Mouse (Mus musculus) 3134 (cell line): ENCODE data around the gene Cmss1.

ENCODE experiments used
- DNase-seq: peaks from one replicate; pipeline ENCODE4 v3.0.0-alpha.2; 2011; ENCODE audit warnings: low spot score; ENCODE audit not compliant: insufficient read length; ENCODE audit errors: extremely low read depth

Gene Cmss1

GRCm38 (mm10) chr16:57525476-57525875 is 81.2 kb downstream of the Cmss1 start:
- DNase-seq: no peak

GRCm38 (mm10) chr16:57525046-57525445 is 81.6 kb downstream of the Cmss1 start:
- no peak for DNase-seq

GRCm38 (mm10) chr16:57515636-57516035 is 91.0 kb downstream of the Cmss1 start:
- no peak for DNase-seq

- DNase-seq: no peak
Measured at GRCm38 (mm10) chr16:57514371-57514770, 92.3 kb downstream of the Cmss1 start.

GRCm38 (mm10) chr16:57513562-57513961 is 93.1 kb downstream of the Cmss1 start:
- DNase-seq: no peak

- DNase-seq: no peak
Measured at GRCm38 (mm10) chr16:57509099-57509498, 97.6 kb downstream of the Cmss1 start.

- no peak for DNase-seq
Measured at GRCm38 (mm10) chr16:57508351-57508750, 98.3 kb downstream of the Cmss1 start.

GRCm38 (mm10) chr16:57506133-57506532 is 100.5 kb downstream of the Cmss1 start:
- DNase-seq: no peak

GRCm38 (mm10) chr16:57504728-57505127 is 101.9 kb downstream of the Cmss1 start:
- no peak for DNase-seq

GRCm38 (mm10) chr16:57502761-57503160 is 103.9 kb downstream of the Cmss1 start:
- no peak for DNase-seq

GRCm38 (mm10) chr16:57502230-57502629 is 104.4 kb downstream of the Cmss1 start:
- no peak for DNase-seq

GRCm38 (mm10) chr16:57500851-57501250 is 105.8 kb downstream of the Cmss1 start:
- DNase-seq: peak; percentile 14

GRCm38 (mm10) chr16:57496437-57497173 is 110.1 kb downstream of the Cmss1 start:
- no peak for DNase-seq

- no peak for DNase-seq
Measured at GRCm38 (mm10) chr16:57495476-57496203, 111.0 kb downstream of the Cmss1 start.

GRCm38 (mm10) chr16:57491853-57492252 is 114.8 kb downstream of the Cmss1 start:
- DNase-seq: no peak

- DNase-seq: no peak
Measured at GRCm38 (mm10) chr16:57490691-57491090, 116.0 kb downstream of the Cmss1 start.

GRCm38 (mm10) chr16:57488661-57489060 is 118.0 kb downstream of the Cmss1 start:
- DNase-seq: no peak

- no peak for DNase-seq
Measured at GRCm38 (mm10) chr16:57486266-57486665, 120.4 kb downstream of the Cmss1 start.

- DNase-seq: no peak
Measured at GRCm38 (mm10) chr16:57485265-57485664, 121.4 kb downstream of the Cmss1 start.

- DNase-seq: no peak
Measured at GRCm38 (mm10) chr16:57484043-57484795, 122.4 kb downstream of the Cmss1 start.

- no peak for DNase-seq
Measured at GRCm38 (mm10) chr16:57483503-57483902, 123.2 kb downstream of the Cmss1 start.
